Mouse (Mus musculus): ENCODE results near the gene Olfr777. TPM values are rescaled to one million over a fixed set of nuclear protein-coding genes. Genes with fewer than 3 reads are reported as not detected.
"Not testable (repeated sequence)": the region's sequence is repeated elsewhere in the genome, so short reads cannot be mapped to it uniquely, and the experiment has no call there.

Gene Olfr777
- polyA plus RNA-seq (2012; rRNA removed) = not detected in 2 replicates

DNA sequence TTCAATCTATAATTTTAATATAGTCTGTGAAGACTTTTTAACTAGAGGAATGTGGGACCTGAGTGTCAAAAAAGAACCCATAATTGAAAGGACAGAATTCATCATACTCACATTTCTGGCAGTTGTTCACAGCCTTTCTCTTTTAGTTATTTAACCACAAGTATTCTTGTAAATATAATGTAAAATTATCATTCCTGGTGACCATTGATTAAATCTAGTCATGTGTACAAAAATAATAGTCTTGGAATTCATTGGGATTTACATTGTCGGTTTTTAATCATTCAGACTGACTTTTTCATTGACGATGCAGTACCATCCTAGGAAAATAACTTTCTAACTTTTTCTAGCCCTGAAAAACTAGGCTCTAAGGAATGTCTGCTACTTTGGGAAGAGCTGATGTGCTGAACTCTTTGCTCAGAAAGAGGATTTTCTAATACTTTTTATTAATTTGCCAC, at the start of gene Olfr777:
Gene Olfr777, minus strand, starts transcription at position 405 of the 455 bp plus-strand sequence.
- Histone ChIP-seq H3K4me1 (ENCODE audit: control insufficient read depth, insufficient read depth, insufficient read length, low read length) (no peaks in the 10 kb centered on the region), H3K27ac (ENCODE audit: insufficient read depth, low read depth, low read length) (no peak within 1 kb of the TSS), H3K4me3 (ENCODE audit: low read depth, low read length) (no peak within 1 kb of the TSS), H3K36me3 (ENCODE audit: control insufficient read depth, insufficient read depth, low read length) (no peaks in the 10 kb centered on the region), H3K27me3 (ENCODE audit: control insufficient read depth, insufficient read depth, low read length) (no peaks in the 10 kb centered on the region)
- WGBS = 90% methylated on average over 2 of the region's 2 CpGs
- TF ChIP-seq CTCF (IDR thresholded peaks at IDR 0.05; ENCODE audit: extremely low read depth, insufficient read length, insufficient replicate concordance, low read depth, low read length) (no peak), POLR2A (IDR thresholded peaks at IDR 0.05; ENCODE audit: low read depth, low read length) (no peak)

DNA sequence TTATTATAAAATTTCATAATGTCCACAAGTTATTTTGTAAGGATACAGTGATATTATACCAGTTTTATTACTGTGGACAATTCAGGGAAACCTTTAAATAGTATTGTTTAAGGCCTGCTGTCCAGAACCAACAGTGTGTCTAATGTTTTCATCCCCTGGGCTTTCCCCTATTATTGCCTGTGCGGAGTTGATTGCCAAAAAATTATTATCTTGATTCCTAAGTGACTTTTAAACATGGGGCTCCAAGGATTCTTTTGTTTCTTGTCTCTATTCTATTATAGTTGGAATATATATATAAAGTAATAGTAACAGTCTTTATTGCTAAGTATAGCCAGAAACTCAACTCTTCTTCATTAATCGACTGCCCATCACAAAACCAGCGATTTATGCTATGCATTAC, 46.5 kb upstream of the Olfr777 start, which contains the start of gene Olfr780:
Gene Olfr780, plus strand, starts transcription at position 301 of the 400 bp plus-strand sequence.
- Histone ChIP-seq H3K4me3 (ENCODE audit: low read depth, low read length) (no peak within 1 kb of the TSS), H3K36me3 (ENCODE audit: control insufficient read depth, insufficient read depth, low read length) (no peaks in the 10 kb centered on the region), H3K27me3 (ENCODE audit: control insufficient read depth, insufficient read depth, low read length) (no peaks in the 10 kb centered on the region), H3K27ac (ENCODE audit: insufficient read depth, low read depth, low read length) (no peak within 1 kb of the TSS), H3K4me1 (ENCODE audit: control insufficient read depth, insufficient read depth, insufficient read length, low read length) (no peaks in the 10 kb centered on the region)
- WGBS = 79% methylated on average over 3 of the region's 3 CpGs
- TF ChIP-seq POLR2A (IDR thresholded peaks at IDR 0.05; ENCODE audit: low read depth, low read length) = no peak
- TF ChIP-seq CTCF (IDR thresholded peaks at IDR 0.05; ENCODE audit: extremely low read depth, insufficient read length, insufficient replicate concordance, low read depth, low read length) = no peak

DNA sequence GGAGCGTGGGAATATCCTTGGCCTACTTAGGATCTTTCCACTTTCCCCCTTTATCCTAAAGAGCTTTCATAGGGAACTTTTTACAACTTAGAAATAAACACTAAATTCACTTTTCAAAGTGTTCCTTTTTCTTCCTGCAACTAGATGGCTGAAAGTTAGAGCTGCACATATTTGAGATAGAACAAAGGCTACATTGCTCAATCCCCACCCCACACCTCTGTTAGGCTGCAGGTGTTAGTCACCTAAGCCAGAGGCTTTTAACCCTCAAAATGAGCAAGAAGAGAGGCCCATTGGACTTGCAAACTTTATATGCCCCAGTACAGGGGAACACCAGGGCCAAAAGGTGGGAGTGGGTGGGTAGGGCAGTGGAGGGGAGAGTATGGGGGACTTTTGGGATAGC, 42.2 kb upstream of the Olfr777 start:
- not testable (repeated sequence) for H3K36me3 ChIP-seq (ENCODE audit: control insufficient read depth, insufficient read depth, low read length); H3K27ac ChIP-seq (ENCODE audit: insufficient read depth, low read depth, low read length); H3K4me1 ChIP-seq (ENCODE audit: control insufficient read depth, insufficient read depth, insufficient read length, low read length); H3K27me3 ChIP-seq (ENCODE audit: control insufficient read depth, insufficient read depth, low read length); H3K4me3 ChIP-seq (ENCODE audit: low read depth, low read length)
- WGBS = 67% methylated on average over 1 of the region's 1 CpGs

DNA sequence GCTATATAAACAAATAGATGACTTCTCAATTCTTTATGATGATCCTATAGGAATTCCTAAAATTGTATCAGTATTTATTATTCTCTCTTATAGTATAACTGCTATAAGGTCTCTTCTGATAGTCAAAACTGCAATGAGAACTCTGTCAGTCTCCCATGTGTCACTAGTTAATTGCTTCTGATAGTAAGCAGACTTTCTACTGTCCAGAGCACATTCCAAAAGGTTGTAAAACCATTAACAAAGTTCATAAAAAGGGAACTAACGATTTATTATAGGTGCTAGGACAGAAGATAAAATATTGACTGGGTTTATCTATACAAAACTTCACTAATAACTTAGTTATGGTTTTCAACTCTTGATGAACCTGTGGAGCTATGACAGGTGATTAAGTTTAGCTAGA, 41.7 kb upstream of the Olfr777 start:
- H3K27me3 ChIP-seq (ENCODE audit: control insufficient read depth, insufficient read depth, low read length); H3K27ac ChIP-seq (ENCODE audit: insufficient read depth, low read depth, low read length); H3K4me1 ChIP-seq (ENCODE audit: control insufficient read depth, insufficient read depth, insufficient read length, low read length); H3K4me3 ChIP-seq (ENCODE audit: low read depth, low read length); H3K36me3 ChIP-seq (ENCODE audit: control insufficient read depth, insufficient read depth, low read length): not testable (repeated sequence)
- 16% methylated on average over 1 of the region's 1 CpGs for WGBS

DNA sequence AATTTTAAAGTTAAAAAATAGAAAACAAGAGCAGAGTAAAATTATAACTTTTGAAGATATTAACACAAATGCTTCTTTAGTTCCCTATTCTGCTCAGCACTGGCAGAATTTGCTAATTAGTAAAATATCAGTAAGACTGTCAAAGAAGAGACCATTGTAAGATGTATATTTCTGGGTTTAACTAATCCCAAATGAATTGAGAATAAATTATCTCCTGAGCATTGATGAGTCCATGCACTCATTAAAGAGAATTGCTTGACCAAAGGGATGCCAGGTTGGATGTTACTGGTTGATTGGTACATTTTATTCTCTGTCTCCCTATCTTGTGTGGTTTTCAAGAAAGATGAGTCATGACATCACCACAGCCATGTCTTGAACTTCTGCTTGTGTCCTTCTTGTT, 12.5 kb downstream of the Olfr777 start, which contains the start of gene Olfr776:
Gene Olfr776, plus strand, starts transcription at position 301 of the 400 bp plus-strand sequence.
- H3K27ac ChIP-seq (ENCODE audit: insufficient read depth, low read depth, low read length) = no peak within 1 kb of the TSS
- H3K27me3 ChIP-seq (ENCODE audit: control insufficient read depth, insufficient read depth, low read length) = no peaks in the 10 kb centered on the region
- no peak within 1 kb of the TSS for H3K4me3 ChIP-seq (ENCODE audit: low read depth, low read length)
- no peaks in the 10 kb centered on the region for H3K4me1 ChIP-seq (ENCODE audit: control insufficient read depth, insufficient read depth, insufficient read length, low read length)
- H3K36me3 ChIP-seq (ENCODE audit: control insufficient read depth, insufficient read depth, low read length) = no peaks in the 10 kb centered on the region
- no peak for TF ChIP-seq POLR2A (IDR thresholded peaks at IDR 0.05; ENCODE audit: low read depth, low read length)
- no peak for TF ChIP-seq CTCF (IDR thresholded peaks at IDR 0.05; ENCODE audit: extremely low read depth, insufficient read length, insufficient replicate concordance, low read depth, low read length)

DNA sequence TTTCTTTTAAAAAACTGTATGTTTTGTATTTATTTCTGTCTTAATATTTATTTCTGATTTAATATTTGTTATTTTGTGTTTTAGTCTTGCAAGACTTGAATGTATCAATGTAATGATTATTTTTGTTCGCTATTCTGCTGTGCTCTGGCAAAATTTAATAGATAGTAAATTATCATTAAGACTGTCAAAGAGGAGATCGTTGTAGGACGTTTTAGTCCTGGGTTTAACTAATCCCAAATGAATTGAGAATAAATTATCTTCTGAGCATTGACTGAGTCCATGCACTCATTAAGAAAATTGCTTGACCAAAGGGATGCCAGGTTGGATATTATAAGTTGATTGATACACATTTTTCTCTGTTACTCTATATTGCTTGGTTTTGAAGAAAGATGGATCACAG, 23.2 kb downstream of the Olfr777 start, which contains the start of gene Olfr775:
Gene Olfr775, plus strand, starts transcription at position 301 of the 400 bp plus-strand sequence.
- no peaks in the 10 kb centered on the region for H3K36me3 ChIP-seq (ENCODE audit: control insufficient read depth, insufficient read depth, low read length)
- WGBS = 73% methylated on average over 3 of the region's 3 CpGs
- no peak for TF ChIP-seq CTCF (IDR thresholded peaks at IDR 0.05; ENCODE audit: extremely low read depth, insufficient read length, insufficient replicate concordance, low read depth, low read length)
- H3K4me3 ChIP-seq (ENCODE audit: low read depth, low read length) = no peak within 1 kb of the TSS
- H3K27me3 ChIP-seq (ENCODE audit: control insufficient read depth, insufficient read depth, low read length) = no peaks in the 10 kb centered on the region
- no peaks in the 10 kb centered on the region for H3K4me1 ChIP-seq (ENCODE audit: control insufficient read depth, insufficient read depth, insufficient read length, low read length)
- no peak within 1 kb of the TSS for H3K27ac ChIP-seq (ENCODE audit: insufficient read depth, low read depth, low read length)

DNA sequence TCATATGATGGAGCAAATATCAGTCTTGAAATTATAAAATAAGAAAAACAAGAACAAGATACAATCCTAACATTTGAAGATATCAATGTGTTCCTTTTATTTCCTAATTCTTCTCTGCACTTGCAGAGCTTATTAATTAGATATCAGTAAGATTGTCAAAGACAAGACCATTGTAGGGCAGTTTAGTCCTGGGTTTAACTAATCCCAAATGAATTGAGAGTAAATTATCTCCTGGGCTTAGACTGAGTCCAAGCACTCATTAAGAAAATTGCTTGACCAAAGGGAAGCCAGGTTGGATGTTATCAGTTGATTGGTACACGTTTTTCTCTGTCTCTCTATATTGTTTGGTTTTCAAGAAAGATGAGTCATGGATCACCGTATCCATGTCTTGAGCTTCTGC, 35.4 kb downstream of the Olfr777 start, which contains the start of gene Olfr774:
Gene Olfr774, plus strand, starts transcription at position 301 of the 400 bp plus-strand sequence.
- 60% methylated on average over 2 of the region's 2 CpGs for WGBS
- H3K27me3 ChIP-seq (ENCODE audit: control insufficient read depth, insufficient read depth, low read length) = no peaks in the 10 kb centered on the region
- H3K36me3 ChIP-seq (ENCODE audit: control insufficient read depth, insufficient read depth, low read length) = no peaks in the 10 kb centered on the region
- no peaks in the 10 kb centered on the region for H3K4me1 ChIP-seq (ENCODE audit: control insufficient read depth, insufficient read depth, insufficient read length, low read length)
- H3K27ac ChIP-seq (ENCODE audit: insufficient read depth, low read depth, low read length) = no peak within 1 kb of the TSS
- H3K4me3 ChIP-seq (ENCODE audit: low read depth, low read length) = no peak within 1 kb of the TSS
- TF ChIP-seq POLR2A (IDR thresholded peaks at IDR 0.05; ENCODE audit: low read depth, low read length) (no peak), CTCF (IDR thresholded peaks at IDR 0.05; ENCODE audit: extremely low read depth, insufficient read length, insufficient replicate concordance, low read depth, low read length) (no peak)

DNA sequence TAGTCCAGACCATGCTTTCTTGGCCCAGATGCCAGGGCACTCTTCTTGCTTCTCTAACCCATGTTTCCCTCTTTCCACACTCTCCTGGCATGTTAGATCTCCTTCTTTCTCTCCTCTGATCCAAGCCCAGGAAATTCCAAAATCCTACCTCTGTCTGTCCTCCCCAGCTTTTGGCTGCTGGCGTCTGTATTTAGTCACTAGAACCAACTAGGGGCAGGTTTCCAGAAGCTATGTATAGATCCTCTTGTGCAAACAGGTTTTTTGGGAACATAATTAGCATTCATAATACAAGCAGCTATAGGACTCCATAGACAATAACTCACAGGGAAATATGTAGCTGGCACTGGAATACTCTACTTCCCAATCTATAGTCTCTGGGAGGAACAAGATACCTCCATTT, 40.5 kb downstream of the Olfr777 start:
- Histone ChIP-seq H3K4me3 (ENCODE audit: low read depth, low read length) (no peak overlapping the region), H3K4me1 (ENCODE audit: control insufficient read depth, insufficient read depth, insufficient read length, low read length) (no peaks in the 10 kb centered on the region), H3K36me3 (ENCODE audit: control insufficient read depth, insufficient read depth, low read length) (no peaks in the 10 kb centered on the region), H3K27ac (ENCODE audit: insufficient read depth, low read depth, low read length) (no peak overlapping the region), H3K27me3 (ENCODE audit: control insufficient read depth, insufficient read depth, low read length) (no peaks in the 10 kb centered on the region)
- TF ChIP-seq CTCF (IDR thresholded peaks at IDR 0.05; ENCODE audit: extremely low read depth, insufficient read length, insufficient replicate concordance, low read depth, low read length) (no peak), POLR2A (IDR thresholded peaks at IDR 0.05; ENCODE audit: low read depth, low read length) (no peak)
- WGBS = 78% methylated on average over 1 of the region's 1 CpGs

Other genes with a start within 250 kb of the Olfr777 start
- gene Olfr764-ps1, start 231.6 kb downstream of the Olfr777 start, polyA plus RNA-seq (2012; rRNA removed) = not detected in 2 replicates
- gene Olfr765, start 221.5 kb downstream of the Olfr777 start, polyA plus RNA-seq (2012; rRNA removed) = not detected in 2 replicates
- not detected in 2 replicates for gene Olfr766-ps1, start 202.5 kb downstream of the Olfr777 start, polyA plus RNA-seq (2012; rRNA removed)
- not detected in 2 replicates for gene Olfr767, start 188.6 kb downstream of the Olfr777 start, polyA plus RNA-seq (2012; rRNA removed)
- not detected in 2 replicates for gene Olfr768, start 172.1 kb downstream of the Olfr777 start, polyA plus RNA-seq (2012; rRNA removed)
- gene Olfr769, start 153.6 kb downstream of the Olfr777 start, polyA plus RNA-seq (2012; rRNA removed) = not detected in 2 replicates
- not detected in 2 replicates for gene Olfr770, start 132.5 kb downstream of the Olfr777 start, polyA plus RNA-seq (2012; rRNA removed)
- not detected in 2 replicates for gene Olfr771, start 106.7 kb downstream of the Olfr777 start, polyA plus RNA-seq (2012; rRNA removed)
- not detected in 2 replicates for gene Olfr772, start 93.6 kb downstream of the Olfr777 start, polyA plus RNA-seq (2012; rRNA removed)
- not detected in 2 replicates for gene Olfr773, start 84.1 kb downstream of the Olfr777 start, polyA plus RNA-seq (2012; rRNA removed)
- gene Olfr774, start 35.3 kb downstream of the Olfr777 start, polyA plus RNA-seq (2012; rRNA removed) = not detected in 2 replicates
- gene Olfr775, start 23.1 kb downstream of the Olfr777 start, polyA plus RNA-seq (2012; rRNA removed) = not detected in 2 replicates
- gene Olfr776, start 12.4 kb downstream of the Olfr777 start, polyA plus RNA-seq (2012; rRNA removed) = not detected in 2 replicates
- gene Olfr780, start 46.6 kb upstream of the Olfr777 start, polyA plus RNA-seq (2012; rRNA removed) = not detected in 2 replicates
- not detected in 2 replicates for gene Olfr781, start 57.4 kb upstream of the Olfr777 start, polyA plus RNA-seq (2012; rRNA removed)
- not detected in 2 replicates for gene Olfr782, start 77.4 kb upstream of the Olfr777 start, polyA plus RNA-seq (2012; rRNA removed)
- not detected in 2 replicates for gene Olfr784, start 112.6 kb upstream of the Olfr777 start, polyA plus RNA-seq (2012; rRNA removed)
- gene Olfr785, start 133.9 kb upstream of the Olfr777 start, polyA plus RNA-seq (2012; rRNA removed) = not detected in 2 replicates
- gene Olfr786, start 155.8 kb upstream of the Olfr777 start, polyA plus RNA-seq (2012; rRNA removed) = not detected in 2 replicates
- not detected in 2 replicates for gene Olfr787, start 190.4 kb upstream of the Olfr777 start, polyA plus RNA-seq (2012; rRNA removed)
- gene Olfr788, start 199.5 kb upstream of the Olfr777 start, polyA plus RNA-seq (2012; rRNA removed) = not detected in 2 replicates
- gene Olfr789, start 213.3 kb upstream of the Olfr777 start, polyA plus RNA-seq (2012; rRNA removed) = not detected in 2 replicates
- not detected in 2 replicates for gene Olfr790, start 227.0 kb upstream of the Olfr777 start, polyA plus RNA-seq (2012; rRNA removed)